In genomic region chr19:5689088-5689428, GRCm38 (mm10) we compare ENCODE assay signal across 8 mouse cellular contexts. TPM values are rescaled to one million over a fixed set of nuclear protein-coding genes. Genes with fewer than 3 reads are reported as not detected.
DNase-seq lines count a peak whose midpoint lies in the region; ATAC-seq and TF ChIP-seq lines count a peak whose summit lies in the region.

No protein-coding gene starts in this region.

- peak overlapping the region; percentile 78 for H3K27ac ChIP-seq in kidney, embryonic 14.5 days (ENCODE audit: low read depth, low read length)
- H3K27ac ChIP-seq in bone marrow, adult 2 months (ENCODE audit: control insufficient read depth, insufficient read depth, low read depth, low read length, poor library complexity), result peak overlapping the region; percentile 94
- peak overlapping the region; percentile 71 for H3K27ac ChIP-seq in hindbrain, embryonic 14.5 days
- peak overlapping the region; percentile 84 for H3K27ac ChIP-seq in midbrain, embryonic 14.5 days (replicated peaks; ENCODE audit: low read depth, low read length)

- H3K36me3 ChIP-seq in kidney, embryonic 14.5 days (ENCODE audit: control insufficient read depth, insufficient read depth, low read length), result peaks cover 59% of the 10 kb centered on the region
- H3K36me3 ChIP-seq in hindbrain, embryonic 14.5 days (replicated peaks; ENCODE audit: control insufficient read depth, insufficient read depth), result peaks cover 42% of the 10 kb centered on the region
- peaks cover 42% of the 10 kb centered on the region for H3K36me3 ChIP-seq in midbrain, embryonic 14.5 days (ENCODE audit: control insufficient read depth, insufficient read depth, low read length)

- no peak for DNase-seq in kidney, postnatal 36 days
- no peak for DNase-seq in hindbrain, embryonic 14.5 days (ENCODE audit: low spot score)
- no peak for DNase-seq in midbrain, embryonic 14.5 days
- DNase-seq in cerebellum, postnatal 10 days, result no peak
- no peak for DNase-seq in urinary bladder, postnatal 14 days (ENCODE audit: low spot score)
- DNase-seq in kidney, adult 8-10 months, result no peak

- no peaks in the 10 kb centered on the region for H3K27me3 ChIP-seq in kidney, embryonic 14.5 days (ENCODE audit: control insufficient read depth, insufficient read depth, low read length)
- H3K27me3 ChIP-seq in hindbrain, embryonic 14.5 days (ENCODE audit: control insufficient read depth, insufficient read depth, low read length), result no peaks in the 10 kb centered on the region
- H3K27me3 ChIP-seq in midbrain, embryonic 14.5 days (ENCODE audit: control insufficient read depth, insufficient read depth, low read length), result no peaks in the 10 kb centered on the region

- no peak for TF ChIP-seq CTCF in bone marrow, adult 2 months (IDR thresholded peaks at IDR 0.05; ENCODE audit: control insufficient read depth, insufficient read depth, low read length)

- peaks cover 37% of the 10 kb centered on the region for H3K4me1 ChIP-seq in kidney, embryonic 14.5 days (ENCODE audit: control insufficient read depth, insufficient read depth, low read length)
- H3K4me1 ChIP-seq in bone marrow, adult 2 months (ENCODE audit: control insufficient read depth, insufficient read depth, low read length), result peaks cover 2% of the 10 kb centered on the region; the same call in 1 of the 2 replicates
- H3K4me1 ChIP-seq in hindbrain, embryonic 14.5 days (replicated peaks; ENCODE audit: control insufficient read depth, insufficient read depth, low read length), result peaks cover 32% of the 10 kb centered on the region
- peaks cover 33% of the 10 kb centered on the region for H3K4me1 ChIP-seq in midbrain, embryonic 14.5 days (ENCODE audit: control insufficient read depth, insufficient read depth, low read length)

- H3K4me2 ChIP-seq in kidney, embryonic 14.5 days (replicated peaks; ENCODE audit: low read depth, low read length), result peak overlapping the region; percentile 95
- H3K4me2 ChIP-seq in hindbrain, embryonic 14.5 days (replicated peaks), result peak overlapping the region; percentile 99
- peak overlapping the region; percentile 100 for H3K4me2 ChIP-seq in midbrain, embryonic 14.5 days (ENCODE audit: low read length)

- 2% methylated on average over 7 of the region's 7 CpGs for WGBS in kidney, embryonic 14.5 days
- 0% methylated on average over 7 of the region's 7 CpGs for WGBS in bone marrow, adult 2 months
- 0% methylated on average over 7 of the region's 7 CpGs for WGBS in hindbrain, embryonic 14.5 days
- WGBS in midbrain, embryonic 14.5 days, result under 1% methylated on average over 7 of the region's 7 CpGs

- H3K4me3 ChIP-seq in kidney, embryonic 14.5 days (ENCODE audit: low read length), result peak overlapping the region; percentile 96
- peak overlapping the region; percentile 84 for H3K4me3 ChIP-seq in bone marrow, adult 2 months (replicated peaks; ENCODE audit: control insufficient read depth, low read depth, low read length)
- peak overlapping the region; percentile 97 for H3K4me3 ChIP-seq in hindbrain, embryonic 14.5 days (replicated peaks; ENCODE audit: low read length)
- peak overlapping the region; percentile 89 for H3K4me3 ChIP-seq in midbrain, embryonic 14.5 days (replicated peaks; ENCODE audit: low read depth, low read length)

- peak overlapping the region; percentile 87 for H3K9ac ChIP-seq in kidney, embryonic 14.5 days (ENCODE audit: low read depth, low read length)
- H3K9ac ChIP-seq in hindbrain, embryonic 14.5 days, result peak overlapping the region; percentile 78
- peak overlapping the region; percentile 75 for H3K9ac ChIP-seq in midbrain, embryonic 14.5 days (replicated peaks; ENCODE audit: low read length)

- TF ChIP-seq POLR2A in bone marrow, adult 2 months (IDR thresholded peaks at IDR 0.05; ENCODE audit: borderline replicate concordance, control insufficient read depth, low read depth, low read length), result no peak

- ATAC-seq in kidney, embryonic 14.5 days (ENCODE audit: low FRiP score, low TSS enrichment), result no peak
- no peak for ATAC-seq in hindbrain, embryonic 14.5 days (ENCODE audit: low FRiP score)
- no peak for ATAC-seq in midbrain, embryonic 14.5 days (ENCODE audit: low FRiP score, low TSS enrichment)

- H3K9me3 ChIP-seq in kidney, embryonic 14.5 days (ENCODE audit: control insufficient read depth, low read length), result no peaks in the 10 kb centered on the region
- H3K9me3 ChIP-seq in hindbrain, embryonic 14.5 days (ENCODE audit: control insufficient read depth, low read length), result no peaks in the 10 kb centered on the region
- no peaks in the 10 kb centered on the region for H3K9me3 ChIP-seq in midbrain, embryonic 14.5 days (ENCODE audit: control insufficient read depth, low read length)

RNA-seq across cellular contexts. Expression of gene Pcnx3, which starts 0.3 kb away (rescaled TPM):
- 31.2 and 35.4 TPM in 2 replicates for polyA plus RNA-seq in kidney, embryonic 14.5 days (2014; fragmentation: Nextera tagmentation; extraction: Ambion mirVana)
- 43.5 and 99.7 TPM in 2 replicates for polyA plus RNA-seq in bone marrow, adult 2 months (2011; ENCODE audit: insufficient read depth, insufficient read length, low replicate concordance, missing spikeins)
- polyA plus RNA-seq in hindbrain, embryonic 14.5 days (2014; fragmentation: Nextera tagmentation; extraction: Ambion mirVana), result 28.3 and 32.1 TPM in 2 replicates
- polyA plus RNA-seq in midbrain, embryonic 14.5 days (2014; fragmentation: Nextera tagmentation; extraction: Ambion mirVana), result 33.6 and 34.4 TPM in 2 replicates

RNA-seq across cellular contexts. Expression of gene Map3k11, which starts 0.5 kb away (rescaled TPM):
- polyA plus RNA-seq in kidney, embryonic 14.5 days (2014; fragmentation: Nextera tagmentation; extraction: Ambion mirVana), result 26.8 and 33.6 TPM in 2 replicates
- polyA plus RNA-seq in bone marrow, adult 2 months (2011; ENCODE audit: insufficient read depth, insufficient read length, low replicate concordance, missing spikeins), result 26.8 and 60.5 TPM in 2 replicates
- 11.4 and 11.5 TPM in 2 replicates for polyA plus RNA-seq in hindbrain, embryonic 14.5 days (2014; fragmentation: Nextera tagmentation; extraction: Ambion mirVana)
- 6.8 and 12.1 TPM in 2 replicates for polyA plus RNA-seq in midbrain, embryonic 14.5 days (2014; fragmentation: Nextera tagmentation; extraction: Ambion mirVana)

RNA-seq across cellular contexts. Expression of gene Kcnk7, which starts 15.1 kb away (rescaled TPM):
- 0.39 and 0.42 TPM in 2 replicates for polyA plus RNA-seq in kidney, embryonic 14.5 days (2014; fragmentation: Nextera tagmentation; extraction: Ambion mirVana)
- polyA plus RNA-seq in bone marrow, adult 2 months (2011; ENCODE audit: insufficient read depth, insufficient read length, low replicate concordance, missing spikeins), result not detected in 2 replicates
- 0.36 TPM in 1 of 2 replicates, not detected in the other for polyA plus RNA-seq in hindbrain, embryonic 14.5 days (2014; fragmentation: Nextera tagmentation; extraction: Ambion mirVana)
- polyA plus RNA-seq in midbrain, embryonic 14.5 days (2014; fragmentation: Nextera tagmentation; extraction: Ambion mirVana), result 0.21 and 0.28 TPM in 2 replicates

RNA-seq across cellular contexts. Expression of gene Sipa1, which starts 25.6 kb away (rescaled TPM):
- polyA plus RNA-seq in kidney, embryonic 14.5 days (2014; fragmentation: Nextera tagmentation; extraction: Ambion mirVana), result 17.4 and 26.8 TPM in 2 replicates
- polyA plus RNA-seq in bone marrow, adult 2 months (2011; ENCODE audit: insufficient read depth, insufficient read length, low replicate concordance, missing spikeins), result 72.2 and 101 TPM in 2 replicates
- 12.7 and 16.2 TPM in 2 replicates for polyA plus RNA-seq in hindbrain, embryonic 14.5 days (2014; fragmentation: Nextera tagmentation; extraction: Ambion mirVana)
- 8.1 and 11.5 TPM in 2 replicates for polyA plus RNA-seq in midbrain, embryonic 14.5 days (2014; fragmentation: Nextera tagmentation; extraction: Ambion mirVana)

RNA-seq across cellular contexts. Expression of gene Ehbp1l1, which starts 37.1 kb away (rescaled TPM):
- 8.8 and 11.5 TPM in 2 replicates for polyA plus RNA-seq in kidney, embryonic 14.5 days (2014; fragmentation: Nextera tagmentation; extraction: Ambion mirVana)
- 130 and 224 TPM in 2 replicates for polyA plus RNA-seq in bone marrow, adult 2 months (2011; ENCODE audit: insufficient read depth, insufficient read length, low replicate concordance, missing spikeins)
- polyA plus RNA-seq in hindbrain, embryonic 14.5 days (2014; fragmentation: Nextera tagmentation; extraction: Ambion mirVana), result 9.2 and 12.5 TPM in 2 replicates
- polyA plus RNA-seq in midbrain, embryonic 14.5 days (2014; fragmentation: Nextera tagmentation; extraction: Ambion mirVana), result 12.4 and 14.3 TPM in 2 replicates
